Mouse (Mus musculus) kidney, postnatal 0 days (tissue): ENCODE data around the gene Fgfr2. TPM values are rescaled to one million over a fixed set of nuclear protein-coding genes. Genes with fewer than 3 reads are reported as not detected.

Experiments used
- ATAC-seq: fragments of 200-750 bp; cut with Nextera tagmentation; replicated peaks from 2 replicates; pipeline ENCODE4 v1.8.0; 2017; ENCODE audit warnings: low read depth, moderate number of reproducible peaks, moderate TSS enrichment, moderate library complexity; ENCODE audit not compliant: low FRiP score
- DNase-seq: peaks from one replicate; pipeline ENCODE4 v3.0.0-alpha.2; 2016; ENCODE audit warnings: low spot score
- H3K27ac ChIP-seq: fragments of 300-500 bp; sonication (generic); 2 replicates; pipeline ENCODE4 v1.5.1; 2014; ENCODE audit warnings: mild to moderate bottlenecking
- H3K27me3 ChIP-seq: fragments of 300-500 bp; sonication (generic); 2 replicates; pipeline ENCODE4 v1.6.1; 2014; ENCODE audit warnings: low read length, mixed read lengths; ENCODE audit not compliant: insufficient read depth
- H3K36me3 ChIP-seq: fragments of 300-500 bp; sonication (generic); 2 replicates; pipeline ENCODE4 v1.6.1; 2014; ENCODE audit warnings: low read length, mixed read lengths; ENCODE audit not compliant: insufficient read depth
- H3K4me1 ChIP-seq: fragments of 300-500 bp; sonication (generic); replicated peaks from 2 replicates; pipeline ENCODE4 v1.6.1; 2014; ENCODE audit warnings: antibody characterized with exemption, low read length, mixed read lengths; ENCODE audit not compliant: insufficient read depth
- H3K4me2 ChIP-seq: fragments of 300-500 bp; sonication (generic); 2 replicates; pipeline ENCODE4 v1.6.1; 2014; ENCODE audit warnings: mild to moderate bottlenecking, low read length, moderate library complexity, mixed read lengths
- H3K4me3 ChIP-seq: fragments of 300-500 bp; sonication (generic); replicated peaks from 2 replicates; pipeline ENCODE4 v1.5.1; 2014; ENCODE audit warnings: low read depth, low read length
- H3K9ac ChIP-seq: fragments of 300-500 bp; sonication (generic); 2 replicates; pipeline ENCODE4 v1.6.1; 2014; ENCODE audit warnings: low read depth, low read length
- H3K9me3 ChIP-seq: fragments of 300-500 bp; sonication (generic); replicated peaks from 2 replicates; pipeline ENCODE4 v1.6.1; 2016; ENCODE audit warnings: low read length, inconsistent platforms, mixed read lengths
- CTCF ChIP-seq: IDR thresholded peaks from 2 replicates; pipeline ENCODE4 v1.5.1; 2016; ENCODE audit warnings: antibody characterized with exemption, low read depth, mild to moderate bottlenecking, moderate library complexity
- WGBS: fragments of 180-500 bp; shearing (Covaris S2); extraction: QIAGEN DNeasy Blood & Tissue Kit; methylation state at CpG from one replicate; pipeline ENCODE4 v1.1.7; 2014; 5-methylcytosine and 5-hydroxymethylcytosine counted together
- polyA plus RNA-seq: library from polyadenylated mRNA; unstranded; fragments of >200 nt; fragmentation: Nextera tagmentation; extraction: Ambion mirVana; gene quantifications from 2 replicates; pipeline ENCODE4 v1.2.1, GENCODE M21; 2015

Gene Fgfr2
- polyA plus RNA-seq, 1 experiment from 2014 or later: 79.8 TPM

DNA sequence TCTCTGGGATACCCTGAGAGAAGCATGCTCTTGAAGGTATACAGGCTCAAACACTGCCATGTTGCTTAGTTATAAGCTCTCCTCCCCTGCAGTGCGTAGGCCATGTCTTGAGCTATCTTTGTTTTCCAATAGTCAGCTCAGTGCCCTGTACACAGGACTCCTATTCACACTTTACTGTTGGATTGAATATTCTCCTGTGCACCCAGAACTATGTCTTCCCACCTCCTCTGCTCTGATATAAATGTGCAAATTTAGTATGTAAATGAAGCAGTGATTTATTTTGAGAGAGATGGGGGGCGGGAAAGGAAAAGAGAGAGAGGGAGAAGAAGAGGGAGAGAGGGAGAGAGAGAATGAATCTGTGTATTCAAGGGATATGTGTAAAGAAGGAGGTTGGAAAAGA, 1267.5 kb downstream of the Fgfr2 start:
- no peaks in the 10 kb centered on the region for H3K36me3 ChIP-seq
- 93% methylated on average over 2 of the region's 2 CpGs for WGBS
- ATAC-seq (no peak), DNase-seq (no peak)
- H3K4me3 ChIP-seq: no peak overlapping the region
- no peak overlapping the region for H3K27ac ChIP-seq
- no peaks in the 10 kb centered on the region for H3K4me1 ChIP-seq
- H3K9ac ChIP-seq: no peak overlapping the region
- no peak overlapping the region for H3K4me2 ChIP-seq
- TF ChIP-seq CTCF: no peak
- H3K27me3 ChIP-seq: no peaks in the 10 kb centered on the region
- no peaks in the 10 kb centered on the region for H3K9me3 ChIP-seq

DNA sequence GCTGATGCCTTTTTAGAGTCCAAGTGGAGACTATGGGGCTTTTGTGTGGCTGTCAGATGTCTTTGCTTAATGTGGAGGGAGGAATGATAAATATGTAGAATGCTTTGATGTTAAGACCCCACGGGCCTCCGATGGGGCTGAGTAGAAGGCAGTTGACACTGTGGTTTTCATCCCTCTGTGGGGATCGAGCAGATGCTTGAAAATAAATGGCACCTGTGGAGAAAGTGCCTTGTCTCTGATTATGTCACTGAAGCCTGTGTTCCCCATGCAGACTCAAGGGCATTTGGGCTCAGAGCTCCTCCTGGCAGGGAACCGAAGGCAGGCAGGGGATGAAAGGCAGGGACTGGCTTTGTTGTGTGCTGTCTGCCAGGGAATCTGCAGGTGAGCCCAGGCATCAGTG, 1272.6 kb downstream of the Fgfr2 start:
- Histone ChIP-seq H3K36me3 (no peaks in the 10 kb centered on the region), H3K4me3 (no peak overlapping the region), H3K27me3 (no peaks in the 10 kb centered on the region), H3K27ac (no peak overlapping the region), H3K4me2 (no peak overlapping the region), H3K9ac (no peak overlapping the region), H3K9me3 (no peaks in the 10 kb centered on the region), H3K4me1 (no peaks in the 10 kb centered on the region)
- TF ChIP-seq CTCF: no peak
- DNase-seq: no peak
- no peak for ATAC-seq
- 35% methylated on average over 4 of the region's 4 CpGs for WGBS

DNA sequence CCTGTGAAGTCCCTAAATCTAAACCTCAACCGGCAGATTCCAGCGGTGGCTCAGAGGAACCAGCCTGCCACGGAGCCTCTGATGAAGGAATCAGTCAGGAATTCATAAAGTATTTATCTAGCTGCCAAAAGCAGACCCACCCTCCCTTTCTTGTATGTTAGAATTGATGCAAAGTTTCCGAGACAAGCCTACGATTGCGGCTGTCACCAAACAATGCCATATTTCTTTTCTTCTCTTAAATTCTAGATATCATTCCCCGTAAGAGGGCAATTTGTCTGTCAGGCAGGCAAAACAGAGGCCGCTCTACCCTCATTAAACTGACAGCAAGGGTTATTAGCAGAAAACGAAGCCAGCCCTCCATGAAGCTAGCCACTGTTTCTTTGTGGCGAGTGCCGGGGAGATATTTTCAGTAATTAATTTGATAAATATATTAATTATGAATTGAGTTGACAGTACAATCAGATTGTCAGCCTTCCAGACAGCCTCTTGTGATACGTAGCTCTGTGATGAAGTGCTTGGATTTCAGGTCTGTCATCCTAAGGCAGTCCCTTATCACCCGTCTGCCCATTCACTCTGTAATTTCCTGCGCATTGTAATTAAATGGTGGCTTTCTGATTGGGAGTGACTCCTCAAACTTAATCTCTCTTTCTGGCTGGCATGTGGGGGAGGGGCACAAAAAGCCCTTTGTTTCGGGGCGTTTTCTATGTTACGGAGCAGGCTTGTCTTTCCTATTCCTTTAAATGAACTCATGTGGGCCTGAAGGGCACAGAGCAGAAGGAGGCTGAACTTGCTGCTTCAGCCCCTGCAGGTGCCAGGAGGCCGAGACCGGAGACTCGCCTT, 1276.9 kb downstream of the Fgfr2 start:
- Histone ChIP-seq H3K9me3 (no peaks in the 10 kb centered on the region), H3K4me3 (no peak overlapping the region), H3K36me3 (no peaks in the 10 kb centered on the region), H3K4me1 (no peaks in the 10 kb centered on the region), H3K9ac (no peak overlapping the region), H3K27ac (no peak overlapping the region), H3K27me3 (no peaks in the 10 kb centered on the region), H3K4me2 (peak overlapping the region; percentile 13; the same call in 1 of the 2 replicates)
- DNase-seq (peak; percentile 29), ATAC-seq (no peak)
- 23% methylated on average over 20 of the region's 20 CpGs for WGBS
- TF ChIP-seq CTCF: no peak

DNA sequence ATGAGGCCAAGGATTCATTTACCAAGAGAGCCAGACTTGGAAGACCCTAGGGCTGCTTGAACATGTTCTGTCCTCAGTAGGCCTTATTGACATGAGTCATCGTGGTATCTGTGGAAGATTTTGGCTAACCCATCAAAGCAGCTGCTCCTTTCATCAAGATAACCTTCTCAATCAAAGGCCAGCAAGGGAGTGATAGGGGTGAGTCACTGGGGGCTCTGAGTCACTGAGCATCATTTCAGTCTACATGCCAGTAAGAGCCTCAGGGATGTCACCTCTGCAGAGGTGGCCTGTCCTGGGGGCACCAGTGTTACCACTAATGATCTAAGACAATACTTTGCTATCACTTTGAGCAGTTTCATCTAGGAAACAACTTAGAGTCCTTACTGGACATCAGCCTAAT, 1292.9 kb downstream of the Fgfr2 start:
- no peak for ATAC-seq
- no peak for TF ChIP-seq CTCF
- WGBS: 80% methylated on average over 1 of the region's 1 CpGs

DNA sequence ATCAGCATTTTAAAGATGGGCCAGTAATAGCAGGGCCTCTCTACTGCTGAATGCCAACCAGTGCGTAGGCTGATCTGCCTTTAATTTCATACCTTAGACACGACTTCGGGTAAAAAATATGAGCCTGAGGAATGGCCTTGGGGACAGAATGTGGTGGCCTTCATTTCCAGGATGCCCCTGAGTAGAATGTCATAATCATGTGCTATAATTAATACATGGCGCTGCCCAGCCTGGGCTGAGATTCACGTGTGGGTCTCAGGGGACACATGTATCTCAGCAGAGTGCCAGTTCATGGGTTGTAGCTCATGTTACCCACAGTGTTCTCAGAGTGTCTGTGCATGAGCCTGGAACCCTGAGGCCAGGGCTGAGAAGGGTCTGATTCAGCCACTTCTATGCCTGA, 1296.3 kb downstream of the Fgfr2 start:
- DNase-seq: no peak

More for the DNA sequence above, 1292.9 kb downstream of the Fgfr2 start:
- Histone ChIP-seq H3K9ac (no peak overlapping the region), H3K4me3 (no peak overlapping the region), H3K4me1 (no peaks in the 10 kb centered on the region), H3K36me3 (no peaks in the 10 kb centered on the region), H3K27me3 (no peaks in the 10 kb centered on the region), H3K4me2 (no peak overlapping the region), H3K27ac (no peak overlapping the region), H3K9me3 (no peaks in the 10 kb centered on the region)
- DNase-seq: no peak

DNA sequence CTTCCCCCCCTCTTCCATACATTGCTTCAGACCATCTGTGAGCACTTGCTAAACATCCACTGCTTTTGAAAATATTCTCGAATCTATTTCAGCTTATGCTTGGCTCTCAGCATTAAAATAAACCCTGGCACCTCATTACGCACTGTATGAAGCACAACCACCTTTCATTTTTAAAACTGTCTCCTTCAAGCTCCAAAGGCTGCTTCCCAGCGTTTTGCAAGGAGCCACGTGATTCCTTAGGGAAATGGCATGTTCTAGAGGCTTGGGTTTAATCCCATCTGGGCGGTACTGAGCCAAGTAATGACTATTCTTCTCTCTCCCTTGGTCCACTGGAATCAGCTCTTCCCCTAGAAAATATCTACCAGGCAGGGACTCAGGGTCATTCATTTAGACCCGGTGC, 1305.2 kb downstream of the Fgfr2 start:
- Histone ChIP-seq H3K9ac (no peak overlapping the region), H3K27ac (no peak overlapping the region), H3K27me3 (no peaks in the 10 kb centered on the region), H3K36me3 (no peaks in the 10 kb centered on the region), H3K4me1 (no peaks in the 10 kb centered on the region), H3K9me3 (no peaks in the 10 kb centered on the region), H3K4me2 (no peak overlapping the region), H3K4me3 (no peak overlapping the region)
- TF ChIP-seq CTCF: no peak
- ATAC-seq (no peak), DNase-seq (no peak)
- 88% methylated on average over 6 of the region's 6 CpGs for whole genome bisulfite sequencing

More for the DNA sequence above, 1296.3 kb downstream of the Fgfr2 start:
- Histone ChIP-seq H3K9me3 (no peaks in the 10 kb centered on the region), H3K27ac (no peak overlapping the region), H3K4me3 (no peak overlapping the region), H3K9ac (no peak overlapping the region), H3K36me3 (no peaks in the 10 kb centered on the region), H3K4me1 (no peaks in the 10 kb centered on the region), H3K27me3 (no peaks in the 10 kb centered on the region), H3K4me2 (no peak overlapping the region)
- WGBS: 83% methylated on average over 5 of the region's 5 CpGs
- ATAC-seq: no peak
- TF ChIP-seq CTCF: no peak
